Mouse (Mus musculus): Measurements from ENCODE around the gene Raver2.

Gene Raver2

GRCm38 (mm10) chr4:101174916-101175625 lies 106.3 kb downstream of the Raver2 start:
- DNase-seq (ENCODE audit: low read depth, low spot score): peak; percentile 71

DNA sequence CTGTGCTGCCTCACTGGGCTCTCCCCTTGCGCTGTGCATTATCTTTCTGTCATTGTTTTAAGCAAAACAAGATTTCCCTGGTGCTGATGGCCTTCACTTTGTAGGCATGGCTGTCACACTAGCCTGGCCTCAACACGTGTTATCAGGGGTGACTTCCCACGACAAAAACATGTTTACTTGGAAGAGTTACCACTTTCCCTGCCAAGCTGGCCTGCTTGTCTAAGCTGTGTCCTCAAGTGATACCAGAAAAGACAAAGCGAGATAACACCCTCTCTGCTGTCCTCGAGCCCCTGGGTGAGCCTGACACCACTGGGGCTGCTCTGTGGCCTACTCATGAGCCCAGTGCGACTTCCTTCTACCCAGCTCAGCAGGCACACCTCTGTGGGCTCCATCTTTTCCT lies 107.3 kb downstream of the Raver2 start:
- DNase-seq (ENCODE audit: low read depth, low spot score): no peak

DNA sequence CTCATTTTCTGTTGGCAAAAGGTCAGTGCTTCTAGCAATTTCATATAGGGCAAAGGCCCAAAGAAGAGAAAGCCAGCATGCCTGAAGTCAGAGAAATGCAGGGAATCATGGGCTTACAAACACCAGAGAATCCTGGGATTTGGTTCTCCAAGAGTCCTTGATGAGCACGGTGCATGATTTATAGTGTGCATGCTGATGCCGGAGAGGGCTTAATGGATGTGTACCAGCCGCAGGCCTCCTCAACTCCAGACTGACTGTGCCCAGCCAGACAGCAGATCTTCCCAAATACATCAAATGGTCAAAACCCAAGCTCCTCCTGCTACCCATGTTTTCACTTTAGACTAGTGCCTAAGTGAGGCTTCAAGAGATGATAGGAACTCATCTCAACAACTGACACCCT lies 109.0 kb downstream of the Raver2 start:
- no peak for DNase-seq (ENCODE audit: low read depth, low spot score)

DNA sequence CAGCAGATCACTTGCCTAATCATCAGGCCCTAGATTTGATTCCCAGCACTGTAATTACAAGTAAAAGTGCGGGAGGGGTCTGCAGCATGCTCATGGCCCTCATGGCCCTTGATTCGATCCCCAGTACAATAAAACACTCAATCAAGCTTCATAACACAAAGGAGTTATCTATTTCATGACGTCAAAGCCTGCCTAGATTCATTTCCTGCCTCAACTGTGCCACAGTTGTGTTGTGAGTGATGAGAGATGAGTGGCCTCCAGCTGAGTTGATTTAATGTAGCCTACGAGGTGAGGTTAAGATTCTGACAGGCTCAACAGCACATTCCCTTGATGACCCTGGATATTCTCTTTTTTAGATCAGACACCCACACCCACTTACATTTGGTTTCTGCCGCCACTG lies 110.3 kb downstream of the Raver2 start:
- DNase-seq (ENCODE audit: low read depth, low spot score): peak; percentile 59

GRCm38 (mm10) chr4:101179836-101180235 lies 111.1 kb downstream of the Raver2 start:
- no peak for DNase-seq (ENCODE audit: low read depth, low spot score)

GRCm38 (mm10) chr4:101180681-101181080 lies 111.9 kb downstream of the Raver2 start:
- no peak for DNase-seq (ENCODE audit: low read depth, low spot score)

GRCm38 (mm10) chr4:101182603-101183011 lies 113.8 kb downstream of the Raver2 start:
- peak; percentile 83 for DNase-seq (ENCODE audit: low read depth, low spot score)

- peak; percentile 61 for DNase-seq (ENCODE audit: low read depth, low spot score)
Measured at GRCm38 (mm10) chr4:101185216-101185615, 116.4 kb downstream of the Raver2 start.

DNA sequence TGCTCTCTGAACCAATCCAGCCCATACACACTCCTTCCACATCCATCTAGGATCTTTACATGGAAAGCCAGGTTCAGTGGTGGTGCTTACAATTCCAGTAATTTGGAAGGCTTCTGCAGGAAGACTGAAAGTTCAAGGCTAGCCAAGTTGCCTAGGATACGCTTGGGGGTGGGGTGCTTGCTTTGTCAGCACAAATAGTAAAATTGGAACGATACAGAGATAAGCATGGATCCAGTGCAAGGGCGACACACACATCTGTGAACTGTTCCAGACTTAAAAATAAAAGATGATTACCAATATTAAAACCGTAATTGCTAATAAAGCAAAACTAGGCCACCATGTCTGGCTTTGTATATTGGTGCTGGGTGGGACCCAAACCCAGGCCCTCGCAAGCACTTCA lies 117.8 kb downstream of the Raver2 start:
- no peak for DNase-seq (ENCODE audit: low read depth, low spot score)

DNA sequence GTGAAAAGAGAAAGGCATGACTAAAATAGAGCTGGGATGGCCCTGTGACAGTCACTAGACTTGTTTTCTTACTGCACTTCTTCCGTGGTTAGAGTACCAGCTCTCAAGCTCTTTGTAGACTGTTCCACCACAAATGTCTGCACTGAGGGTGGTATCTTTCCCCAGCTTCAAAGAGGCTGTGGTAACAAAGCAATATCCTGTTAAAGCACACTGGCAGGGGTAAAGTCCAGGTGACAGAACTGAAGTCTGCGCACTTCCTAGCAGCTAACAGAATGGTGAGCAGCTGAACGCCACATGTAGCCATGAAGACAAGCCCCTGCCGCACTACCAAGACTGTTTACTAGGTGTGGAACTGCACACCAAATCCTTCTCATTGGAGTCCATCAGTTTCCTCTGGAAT lies 118.6 kb downstream of the Raver2 start:
- peak; percentile 90 for DNase-seq (ENCODE audit: low read depth, low spot score)

GRCm38 (mm10) chr4:101192241-101192976 lies 123.6 kb downstream of the Raver2 start:
- DNase-seq (ENCODE audit: low read depth, low spot score): peak; percentile 64

- DNase-seq (ENCODE audit: low read depth, low spot score): peak; percentile 68
Measured at GRCm38 (mm10) chr4:101194170-101194569, 125.4 kb downstream of the Raver2 start.

DNA sequence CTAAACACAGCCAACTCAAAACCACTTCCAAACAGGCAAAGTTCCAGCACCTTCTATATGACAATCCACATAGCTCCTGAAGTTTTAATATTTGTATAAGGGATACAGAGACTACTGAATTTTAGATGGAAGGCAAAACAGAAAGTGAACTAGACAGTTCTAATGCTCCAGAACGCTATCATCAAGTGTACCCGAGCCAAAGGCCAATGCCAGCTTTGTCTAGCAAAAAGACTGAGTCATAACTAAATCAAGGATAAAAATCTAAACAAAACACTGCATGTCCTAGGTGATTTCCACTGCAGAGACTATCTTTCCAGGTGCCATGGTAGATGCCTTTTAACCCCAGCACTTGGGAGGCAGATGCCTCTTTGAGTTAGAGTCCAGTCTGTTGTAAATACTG lies 127.6 kb downstream of the Raver2 start:
- DNase-seq (ENCODE audit: low read depth, low spot score): no peak

- DNase-seq (ENCODE audit: low read depth, low spot score): no peak
Measured at GRCm38 (mm10) chr4:101197421-101198170, 128.8 kb downstream of the Raver2 start.

DNA sequence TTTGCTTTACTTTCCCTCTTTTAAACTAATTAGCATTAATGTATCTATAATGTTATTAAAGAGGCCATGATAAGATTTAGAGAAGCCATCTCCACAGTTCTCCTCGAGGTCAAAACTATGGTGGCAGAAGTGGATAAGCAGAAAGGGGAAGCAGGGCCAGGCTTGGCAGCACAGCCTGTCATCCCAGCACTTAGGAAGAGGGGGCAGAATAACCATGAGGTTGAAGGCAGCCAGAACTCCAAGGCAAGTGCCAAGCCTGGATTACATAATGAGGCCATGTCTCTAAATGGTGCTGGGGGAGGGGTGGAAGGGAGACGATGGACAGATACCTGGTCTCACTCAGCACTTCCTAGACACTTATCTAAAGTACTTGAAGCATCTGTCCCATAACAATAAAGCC lies 129.6 kb downstream of the Raver2 start:
- DNase-seq (ENCODE audit: low read depth, low spot score): no peak

DNA sequence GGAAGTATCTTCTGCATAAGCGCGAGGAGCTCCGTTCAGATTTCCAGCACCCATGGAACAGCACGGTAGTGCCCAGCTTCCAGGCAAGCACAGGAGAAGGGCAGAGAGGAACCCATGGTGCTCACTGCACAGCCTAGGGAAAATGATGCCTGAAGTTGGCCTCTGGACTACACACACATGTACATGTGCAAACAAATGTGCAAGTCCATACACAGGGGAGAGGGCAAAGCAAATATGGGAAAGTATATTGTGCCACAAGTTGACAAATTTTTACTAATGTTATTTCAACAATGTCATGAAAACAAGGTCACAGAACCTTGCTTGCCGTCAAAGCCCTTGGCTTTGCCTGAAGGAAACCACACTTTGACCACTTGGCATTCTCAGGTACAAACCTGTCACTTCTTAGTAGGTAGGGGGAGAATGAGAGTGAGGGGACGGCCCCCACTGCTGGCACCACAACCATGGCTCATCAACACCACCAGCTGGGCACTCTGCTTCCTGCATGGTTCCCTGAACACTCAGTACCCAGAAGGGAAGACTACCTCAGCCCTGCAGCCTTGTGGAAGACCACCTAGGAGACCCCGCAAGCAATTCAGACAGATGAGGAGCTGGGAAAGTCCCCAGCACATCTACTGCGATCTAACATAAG lies 130.8 kb downstream of the Raver2 start:
- peak; percentile 69 for DNase-seq (ENCODE audit: low read depth, low spot score)

All from CD4-positive, CD25-positive, alpha-beta regulatory T cell, adult 2 months (primary cell).